Mouse (Mus musculus) frontal cortex, postnatal 10 days (tissue): ENCODE results near the gene Chrna4.

Experiments
- DNase-seq, 2 experiments: peaks; one replicate each; pipeline ENCODE4 v3.0.0; 2022; ENCODE audit warnings: low spot score in 2 of 2, mixed read lengths in 1 of 2

Chrna4 gene

GRCm38 (mm10) chr2:181043437-181043836, at the start of gene Chrna4:
TSS of gene Chrna4 (minus strand) at chr2:181043546.
- DNase-seq, result no peak

GRCm38 (mm10) chr2:181090123-181090522, 46.8 kb upstream of the Chrna4 start:
- DNase-seq, result no peak

- no peak for DNase-seq
Observed at GRCm38 (mm10) chr2:181084997-181085396, 41.7 kb upstream of the Chrna4 start.

- no peak for DNase-seq
Observed at GRCm38 (mm10) chr2:181083945-181084344, 40.6 kb upstream of the Chrna4 start.

GRCm38 (mm10) chr2:181080886-181081285, 37.5 kb upstream of the Chrna4 start:
- no peak for DNase-seq

GRCm38 (mm10) chr2:181079518-181079917, 36.2 kb upstream of the Chrna4 start:
- DNase-seq, result no peak

GRCm38 (mm10) chr2:181078908-181079307, 35.6 kb upstream of the Chrna4 start:
- no peak for DNase-seq

GRCm38 (mm10) chr2:181075501-181075900, 32.2 kb upstream of the Chrna4 start:
- no peak for DNase-seq

- no peak for DNase-seq
Observed at GRCm38 (mm10) chr2:181072403-181072714, 29.0 kb upstream of the Chrna4 start.

- peak; percentile 53 to 81 for DNase-seq
Observed at GRCm38 (mm10) chr2:181071706-181072402, 28.5 kb upstream of the Chrna4 start.

- peak; percentile 49 to 55 for DNase-seq
Observed at GRCm38 (mm10) chr2:181070136-181070535, 26.8 kb upstream of the Chrna4 start.

GRCm38 (mm10) chr2:181068499-181068898, 25.2 kb upstream of the Chrna4 start:
- DNase-seq, result no peak

GRCm38 (mm10) chr2:181065827-181066226, 22.5 kb upstream of the Chrna4 start:
- DNase-seq, result no peak

- peak in 1 of 2 experiments; percentile 73 for DNase-seq
Observed at GRCm38 (mm10) chr2:181060127-181060526, 16.8 kb upstream of the Chrna4 start.

GRCm38 (mm10) chr2:181058193-181058592, 14.8 kb upstream of the Chrna4 start:
- no peak for DNase-seq

GRCm38 (mm10) chr2:181057341-181057740, 14.0 kb upstream of the Chrna4 start:
- no peak for DNase-seq

GRCm38 (mm10) chr2:181052171-181052570, 8.8 kb upstream of the Chrna4 start:
- DNase-seq, result no peak

- no peak for DNase-seq
Observed at GRCm38 (mm10) chr2:181048986-181049385, 5.6 kb upstream of the Chrna4 start.

GRCm38 (mm10) chr2:181048252-181048945, 5.1 kb upstream of the Chrna4 start:
- no peak for DNase-seq

- no peak for DNase-seq
Observed at GRCm38 (mm10) chr2:181044001-181044400, 655 bp upstream of the Chrna4 start.

GRCm38 (mm10) chr2:181042376-181042775, 970 bp downstream of the Chrna4 start:
- DNase-seq, result no peak

GRCm38 (mm10) chr2:181041941-181042340, 1.4 kb downstream of the Chrna4 start:
- no peak for DNase-seq

- DNase-seq, result no peak
Observed at GRCm38 (mm10) chr2:181039356-181039680, 4.0 kb downstream of the Chrna4 start.
